Mouse (Mus musculus) urinary bladder, postnatal 36 days (tissue): ENCODE data around the gene Dpy30.

ENCODE experiments used
- DNase-seq, 2 experiments: peaks; one replicate each; pipeline ENCODE4 v3.0.0; 2022; ENCODE audit warnings: low spot score in 2 of 2, mixed read lengths in 1 of 2

The Dpy30 gene

GRCm38 (mm10) chr17:74264333-74265155, 59.2 kb downstream of the Dpy30 start:
- DNase-seq = no peak

- no peak for DNase-seq
Observed at GRCm38 (mm10) chr17:74262415-74262814, 61.3 kb downstream of the Dpy30 start.
